Mouse (Mus musculus) embryo, embryonic 10.5 days (tissue): ENCODE data around the gene Nbea.
A peak's percentile ranks its signal among the peaks of the same experiment; 100 is the strongest.

ENCODE experiments used
- DNase-seq: peaks from one replicate; pipeline ENCODE4 v3.0.0-alpha.2; 2015; ENCODE audit warnings: low spot score

Gene Nbea

GRCm38 (mm10) chr3:55593312-55593711, 590.2 kb downstream of the Nbea start:
- no peak for DNase-seq

- no peak for DNase-seq
Observed at GRCm38 (mm10) chr3:55590727-55591126, 592.8 kb downstream of the Nbea start.

GRCm38 (mm10) chr3:55590291-55590690, 593.2 kb downstream of the Nbea start:
- DNase-seq: no peak

- DNase-seq: no peak
Observed at GRCm38 (mm10) chr3:55589402-55589944, 594.0 kb downstream of the Nbea start.

- DNase-seq: peak; percentile 85
Observed at GRCm38 (mm10) chr3:55587972-55588946, 595.2 kb downstream of the Nbea start.

- DNase-seq: peak; percentile 27
Observed at GRCm38 (mm10) chr3:55587434-55587971, 596.0 kb downstream of the Nbea start.
